Mouse (Mus musculus) layer of hippocampus, postnatal 10 days (tissue): ENCODE measurements around the gene Tdpoz2. TPM values are rescaled to one million over a fixed set of nuclear protein-coding genes. Genes with fewer than 3 reads are reported as not detected.
"Not testable (repeated sequence)": the region's sequence is repeated elsewhere in the genome, so short reads cannot be mapped to it uniquely, and the experiment has no call there.

Experiments
- DNase-seq, 2 experiments: peaks; one replicate each; pipeline ENCODE4 v3.0.0; 2021; ENCODE audit warnings: low spot score in 2 of 2
- long read RNA-seq: library from polyadenylated mRNA; stranded (forward); transcript quantifications from one replicate; pipeline ENCODE4 v2.0.0, GENCODE M21; 2023
- total RNA-seq, 2 experiments: library from RNA; stranded (reverse); gene quantifications; 2 replicates each; pipeline ENCODE4 v1.2.3; 2021

The Tdpoz2 gene
- total RNA-seq: not detected
- long read RNA-seq: 0 reads

DNA sequence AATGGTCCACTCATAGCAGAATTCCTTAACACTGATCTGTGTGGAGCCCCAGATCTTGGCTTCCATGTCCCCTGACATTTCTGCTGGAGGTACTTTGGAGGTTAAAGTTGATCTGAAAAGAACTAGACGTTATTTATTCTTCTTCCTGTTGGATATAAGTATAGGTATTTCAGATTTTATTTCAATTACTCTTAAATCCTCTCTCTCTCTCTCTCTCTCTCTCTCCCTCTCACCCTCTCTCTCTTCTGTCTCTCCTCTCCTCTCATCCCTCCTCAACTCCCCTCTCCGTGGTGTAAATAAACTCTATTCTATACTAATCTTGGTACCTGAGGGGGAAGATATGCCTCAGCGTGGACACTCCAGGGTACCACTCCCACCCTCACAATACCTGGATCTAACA lies at the start of gene Tdpoz2:
Gene Tdpoz2 (minus strand): TSS at position 101 of the 400 bp plus-strand sequence.
- DNase-seq: no peak

DNA sequence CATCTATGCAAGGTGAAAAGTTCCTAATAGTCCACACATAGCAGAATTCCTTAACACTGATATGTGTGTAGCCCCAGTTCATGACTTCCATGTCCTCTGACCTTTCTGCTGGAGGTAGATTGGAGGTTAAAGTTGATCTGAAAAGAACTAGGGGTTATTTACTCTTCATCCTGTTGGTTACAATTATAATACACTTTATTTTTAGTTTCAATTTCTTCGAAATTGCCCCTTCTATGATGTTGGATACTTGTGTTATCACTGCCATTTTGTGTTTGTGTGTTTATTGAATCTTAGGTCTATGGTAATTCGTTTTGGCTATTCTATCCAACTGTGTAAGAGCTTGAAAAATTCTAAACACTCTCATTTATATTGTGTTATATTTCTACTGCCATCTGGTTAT lies 40.5 kb upstream of the Tdpoz2 start, which contains the start of gene Gm37596:
Gene Gm37596 (minus strand): TSS at position 101 of the 400 bp plus-strand sequence.
- DNase-seq: not testable (repeated sequence)

DNA sequence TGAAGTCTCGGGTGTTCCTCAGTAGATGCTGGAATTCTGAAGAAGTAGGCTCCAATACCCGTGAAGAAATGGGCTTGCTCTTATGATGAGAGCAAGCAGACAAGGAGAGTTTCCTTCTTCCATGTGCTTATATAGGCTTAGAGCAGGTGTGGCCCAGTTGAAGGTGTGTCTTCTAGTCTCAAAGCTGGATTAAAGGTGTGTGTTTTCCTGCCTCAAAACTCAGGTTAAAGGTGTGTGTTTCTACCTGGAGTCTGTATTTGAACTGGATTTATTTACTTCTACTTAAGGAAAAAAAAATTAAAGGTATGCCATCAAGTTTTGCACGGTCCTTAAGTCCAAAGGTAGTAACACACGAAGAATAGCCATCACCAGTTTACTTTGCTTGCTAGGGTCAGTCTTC lies 23.7 kb upstream of the Tdpoz2 start, which contains the start of gene Tdpoz1:
Gene Tdpoz1 (minus strand): TSS at position 101 of the 400 bp plus-strand sequence.
- not testable (repeated sequence) for DNase-seq

DNA sequence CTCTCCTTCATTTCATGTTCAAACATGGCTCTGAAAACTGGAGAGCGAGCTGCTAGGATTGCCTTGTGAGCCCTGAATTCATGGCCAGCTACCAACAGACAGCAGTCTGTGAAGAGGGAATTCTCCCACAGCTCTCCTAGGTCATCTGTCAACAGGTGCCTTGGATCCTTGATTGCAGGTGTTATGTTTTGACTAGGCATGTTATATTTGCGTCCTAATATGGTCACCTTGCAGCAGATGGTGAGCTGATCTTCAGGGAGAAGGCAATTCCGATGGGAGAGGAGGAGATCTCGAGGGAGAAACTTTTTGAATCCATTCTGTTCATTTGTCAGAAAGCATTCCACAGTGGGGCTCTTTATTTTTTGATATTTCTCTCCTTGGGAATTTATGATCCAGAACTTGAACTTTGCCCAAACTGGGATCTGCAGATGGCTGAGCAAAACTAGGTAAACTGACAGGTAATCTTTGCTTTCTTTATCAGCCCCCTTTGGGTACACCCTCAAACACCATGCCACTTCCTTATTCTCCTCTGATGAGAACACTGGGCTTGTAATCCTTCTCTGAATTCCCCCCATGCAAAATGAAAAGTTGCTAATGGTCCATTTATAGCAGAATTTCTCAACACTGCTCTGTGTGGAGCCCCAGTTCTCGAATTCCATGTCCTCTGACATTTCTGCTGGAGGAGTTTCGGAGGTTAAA lies 18.5 kb upstream of the Tdpoz2 start:
- not testable (repeated sequence) for DNase-seq

DNA sequence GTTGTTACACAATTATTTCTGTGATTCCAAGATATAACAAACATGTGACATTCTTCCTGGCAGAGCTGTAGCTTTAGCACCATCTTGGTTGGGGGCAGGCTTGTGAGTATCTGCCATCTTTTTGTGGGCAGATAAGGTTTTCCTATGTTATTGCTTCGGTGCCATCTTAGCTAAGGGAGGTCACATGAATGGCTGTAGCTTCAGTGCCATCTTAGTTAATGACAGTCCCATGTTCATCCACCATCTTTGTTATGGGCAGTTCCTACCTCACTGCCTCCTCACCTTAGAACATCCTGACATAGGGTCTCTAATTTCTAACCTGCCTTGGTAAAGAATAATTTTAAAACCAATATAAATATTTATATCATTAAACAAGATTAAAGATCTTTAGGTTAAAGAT lies 1.8 kb upstream of the Tdpoz2 start:
- DNase-seq: no peak

DNA sequence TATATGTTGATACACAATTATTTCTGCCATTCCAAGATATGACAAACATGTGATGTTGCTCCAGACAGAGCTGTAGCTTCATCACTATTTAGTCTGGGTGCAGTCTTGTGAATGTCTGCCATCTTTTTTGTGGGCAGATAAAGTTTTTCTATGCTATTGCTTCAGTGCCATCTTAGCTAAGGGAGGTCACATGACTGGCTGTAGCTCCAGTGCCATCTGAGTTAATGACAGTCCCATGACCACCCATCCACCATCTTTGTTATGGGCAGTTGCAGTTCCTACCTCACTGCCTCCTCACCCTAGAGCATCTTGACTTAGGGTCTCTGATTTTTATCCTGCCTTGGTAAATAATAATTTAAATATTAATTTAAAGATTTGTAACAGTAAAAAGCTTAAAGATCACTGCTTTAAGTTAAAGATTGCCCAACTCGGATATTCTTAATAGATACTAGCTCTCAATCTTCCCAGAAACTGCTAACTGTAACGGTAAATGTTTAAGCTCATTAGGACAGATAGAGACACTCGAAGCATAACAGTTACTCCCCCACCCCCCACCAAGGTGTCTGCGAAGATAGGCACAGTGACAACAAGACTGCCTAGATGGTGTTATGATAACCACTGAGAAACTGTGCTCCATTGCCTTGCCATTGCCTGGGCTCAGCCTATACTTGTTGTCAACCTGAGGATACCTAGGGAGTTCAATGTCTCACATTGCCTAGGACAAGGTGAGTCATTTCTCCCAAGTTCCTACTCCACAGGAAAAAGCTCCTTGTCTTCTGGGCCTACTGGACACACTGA lies 21.4 kb downstream of the Tdpoz2 start:
- not testable (repeated sequence) for DNase-seq

DNA sequence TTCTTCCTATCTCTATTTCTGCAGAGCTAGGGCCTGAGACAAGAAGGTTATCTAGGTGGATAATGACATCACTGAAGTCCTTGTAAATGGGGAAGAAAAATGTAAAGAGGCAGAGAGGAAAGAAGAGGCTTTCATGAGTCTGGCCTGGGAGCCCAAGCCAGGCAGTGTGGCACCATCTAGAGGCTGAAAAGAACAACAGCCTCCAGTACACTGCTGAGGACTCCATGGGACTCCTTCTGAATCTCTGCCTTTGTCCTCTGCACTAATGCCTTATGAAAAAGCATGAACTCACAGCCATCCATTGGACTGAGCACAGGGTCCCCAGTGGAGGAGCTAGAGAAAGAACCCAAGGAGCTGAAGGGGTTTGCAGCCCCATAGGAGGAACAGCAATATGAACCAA lies 43.5 kb downstream of the Tdpoz2 start:
- peak; percentile 13 to 32 for DNase-seq

DNA sequence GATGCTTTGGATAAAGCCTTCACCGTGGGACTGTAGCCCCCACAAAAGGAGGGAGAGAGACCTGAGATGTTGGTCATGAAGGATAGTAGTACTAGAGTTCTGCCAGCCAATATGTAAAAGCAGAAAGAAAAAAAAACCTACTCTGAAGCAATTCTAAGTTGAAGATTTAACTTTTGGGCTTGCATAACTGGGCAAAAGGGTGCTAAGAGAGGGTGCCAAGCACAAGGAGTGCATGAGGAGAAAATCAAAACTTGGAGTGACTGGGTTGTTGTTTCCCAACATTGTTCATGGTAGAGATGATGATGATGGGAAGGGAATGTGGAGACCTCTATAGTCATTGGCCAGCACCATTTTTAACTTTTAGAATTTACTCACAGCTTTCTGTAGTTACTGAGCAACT lies 50.6 kb downstream of the Tdpoz2 start:
- DNase-seq: no peak

Other genes starting within 250 kb of the Tdpoz2 start
- gene Tchh, start 210.4 kb downstream of the Tdpoz2 start, total RNA-seq: 1 to 10 TPM; 1.4 to 1.6 TPM
- not detected for gene Tchhl1, start 183.9 kb downstream of the Tdpoz2 start, total RNA-seq
- 10 to 100 TPM; 16.1 to 20.2 TPM for gene S100a11, start 132.2 kb downstream of the Tdpoz2 start, total RNA-seq
- gene S100a10, start 97.6 kb downstream of the Tdpoz2 start, total RNA-seq: 10 to 100 TPM; 66.3 to 71.8 TPM
- gene Tdpoz1, start 23.6 kb upstream of the Tdpoz2 start, total RNA-seq: not detected
- gene Gm37596, start 40.4 kb upstream of the Tdpoz2 start, total RNA-seq: not detected
- not detected for gene Gm5773, start 120.3 kb upstream of the Tdpoz2 start, total RNA-seq
- not detected for gene Tdpoz4, start 143.7 kb upstream of the Tdpoz2 start, total RNA-seq
- not detected for gene Tdpoz3, start 173.3 kb upstream of the Tdpoz2 start, total RNA-seq